20 mouse cellular contexts compared by ENCODE assay signal in the genomic region with DNA sequence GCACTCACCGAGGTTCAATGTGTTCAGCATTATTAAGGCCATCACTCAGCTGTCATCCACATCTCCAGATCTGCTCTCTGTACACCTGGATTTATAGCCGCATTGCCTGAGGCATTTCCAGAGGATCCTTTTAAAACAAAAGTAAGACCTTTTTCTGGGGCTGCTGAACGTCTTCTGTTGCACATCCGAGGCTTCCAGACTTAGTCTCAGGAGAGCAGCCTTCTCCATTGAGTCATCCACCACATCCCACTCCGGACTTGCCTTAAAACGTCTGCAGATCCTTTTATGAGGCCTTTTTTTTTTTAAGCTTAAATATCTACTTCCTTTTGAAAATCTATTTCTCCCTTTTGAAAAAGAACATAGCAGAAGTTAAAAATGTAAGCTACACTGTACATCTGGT.
DNase-seq lines count a peak whose midpoint lies in the region; ATAC-seq and TF ChIP-seq lines count a peak whose summit lies in the region.
"Had no signal": no experiment of that assay in that cellular context is flagged by ENCODE, and none has a peak within 500 bp of the region (broad histone marks: within the 10 kb centered on the region; RNA-seq: fewer than 3 reads in every experiment).

No protein-coding gene starts in this region.

- 74% methylated on average over 6 of the region's 6 CpGs for WGBS in midbrain, embryonic 16.5 days

- no peaks in the 10 kb centered on the region for H3K9me3 ChIP-seq in midbrain, embryonic 16.5 days (replicated peaks; ENCODE audit: control insufficient read depth, low read length, poor library complexity, severe bottlenecking)
- H3K9me3 ChIP-seq: forebrain, embryonic 13.5 days; heart, embryonic 13.5 days; hindbrain, embryonic 12.5 days had no signal

- peaks cover 29% of the 10 kb centered on the region for H3K4me1 ChIP-seq in bone marrow macrophage, adult 2 months (ENCODE audit: control insufficient read depth, insufficient read depth, low read length)
- H3K4me1 ChIP-seq in midbrain, embryonic 16.5 days (ENCODE audit: control insufficient read depth, insufficient read depth, low read length), result no peaks in the 10 kb centered on the region
- H3K4me1 ChIP-seq: forebrain, embryonic 13.5 days; hindbrain, embryonic 12.5 days had no signal

- no peak for TF ChIP-seq POLR2A in bone marrow macrophage, adult 2 months (IDR thresholded peaks at IDR 0.05; ENCODE audit: borderline replicate concordance, low read depth, low read length)

- no peak for TF ChIP-seq CTCF in bone marrow macrophage, adult 2 months (IDR thresholded peaks at IDR 0.05; ENCODE audit: low read depth, low read length)

- no peak overlapping the region for H3K9ac ChIP-seq in midbrain, embryonic 16.5 days (ENCODE audit: low read depth, low read length)
- H3K9ac ChIP-seq: forebrain, embryonic 13.5 days; forebrain, postnatal 0 days; heart, embryonic 13.5 days; hindbrain, embryonic 12.5 days had no signal

- H3K4me3 ChIP-seq in bone marrow macrophage, adult 2 months (ENCODE audit: insufficient read depth, low read length), result peak overlapping the region; percentile 12; the same call in 1 of the 2 replicates
- H3K4me3 ChIP-seq in midbrain, embryonic 16.5 days (ENCODE audit: low read depth, low read length), result no peak overlapping the region
- H3K4me3 ChIP-seq: forebrain, embryonic 13.5 days; heart, adult 2 months; heart, embryonic 13.5 days; hindbrain, embryonic 12.5 days had no signal

- DNase-seq in heart, adult 11 months, result peak; percentile 84
- no peak for DNase-seq in heart, postnatal 4 days
- peak; percentile 55 for DNase-seq in 3T3-L1 (ENCODE audit: low read depth, low spot score)
- DNase-seq in fibroblast of lung, adult 2 months (ENCODE audit: low read depth), result peak; percentile 29
- DNase-seq: adrenal gland, adult 8-10 months; adrenal gland, postnatal 36 days; cerebellum, adult 11-12 months; cerebellum, adult 9-10 months; cerebellum, postnatal 25 days; forebrain, postnatal 0 days; heart, adult 2 months; heart, postnatal 36 days had no signal

- H3K4me2 ChIP-seq in midbrain, embryonic 16.5 days (ENCODE audit: low read length), result no peak overlapping the region
- H3K4me2 ChIP-seq: forebrain, embryonic 13.5 days; heart, embryonic 13.5 days; hindbrain, embryonic 12.5 days had no signal

- peak overlapping the region; percentile 43 for H3K27ac ChIP-seq in bone marrow macrophage, adult 2 months (ENCODE audit: insufficient read depth, low read depth, low read length)
- no peak overlapping the region for H3K27ac ChIP-seq in midbrain, embryonic 16.5 days (ENCODE audit: low read length)
- H3K27ac ChIP-seq: forebrain, embryonic 13.5 days; heart, adult 2 months; heart, embryonic 13.5 days; hindbrain, embryonic 12.5 days had no signal

- no peaks in the 10 kb centered on the region for H3K36me3 ChIP-seq in midbrain, embryonic 16.5 days (ENCODE audit: control insufficient read depth, insufficient read depth, low read length)
- H3K36me3 ChIP-seq: hindbrain, embryonic 12.5 days had no signal

- ATAC-seq in midbrain, embryonic 16.5 days, result no peak
- ATAC-seq: forebrain, embryonic 13.5 days; forebrain, postnatal 0 days; hindbrain, embryonic 16.5 days; inflammation-experienced regulatory T-cells, adult 6 months; intestine, postnatal 0 days had no signal

- H3K27me3 ChIP-seq in midbrain, embryonic 16.5 days (ENCODE audit: control insufficient read depth, insufficient read depth, low read depth, low read length), result no peaks in the 10 kb centered on the region
- H3K27me3 ChIP-seq: forebrain, embryonic 13.5 days; heart, embryonic 13.5 days; hindbrain, embryonic 12.5 days had no signal
